Mouse (Mus musculus) kidney, adult 18-20 months (tissue): ENCODE results near the gene Nme2.
A peak's percentile ranks its signal among the peaks of the same experiment; 100 is the strongest.
"Not testable (repeated sequence)": the region's sequence is repeated elsewhere in the genome, so short reads cannot be mapped to it uniquely, and the experiment has no call there.

Experiments used
- DNase-seq: peaks from one replicate; pipeline ENCODE4 v3.0.0; 2021

Nme2 gene

DNA sequence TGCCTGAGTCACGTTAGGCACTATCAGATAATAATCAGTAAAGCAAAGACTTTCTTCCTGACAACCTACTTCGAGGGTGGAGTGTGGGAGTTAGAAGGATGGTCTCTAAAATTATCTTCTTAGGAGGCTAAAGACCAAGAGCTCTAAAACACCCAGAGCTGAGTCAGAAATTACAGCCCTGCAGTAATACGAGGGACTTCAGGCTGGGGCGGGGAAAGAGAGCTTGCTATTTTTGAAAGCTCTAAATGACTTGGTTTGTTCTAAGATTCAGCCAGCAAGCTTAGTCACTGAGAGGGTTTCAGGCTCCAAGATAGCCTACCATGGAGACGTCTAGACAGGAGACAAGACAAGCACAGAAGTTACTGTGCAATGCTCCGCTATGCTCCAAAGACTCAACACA is 9.3 kb upstream of the Nme2 start:
- DNase-seq, result no peak

DNA sequence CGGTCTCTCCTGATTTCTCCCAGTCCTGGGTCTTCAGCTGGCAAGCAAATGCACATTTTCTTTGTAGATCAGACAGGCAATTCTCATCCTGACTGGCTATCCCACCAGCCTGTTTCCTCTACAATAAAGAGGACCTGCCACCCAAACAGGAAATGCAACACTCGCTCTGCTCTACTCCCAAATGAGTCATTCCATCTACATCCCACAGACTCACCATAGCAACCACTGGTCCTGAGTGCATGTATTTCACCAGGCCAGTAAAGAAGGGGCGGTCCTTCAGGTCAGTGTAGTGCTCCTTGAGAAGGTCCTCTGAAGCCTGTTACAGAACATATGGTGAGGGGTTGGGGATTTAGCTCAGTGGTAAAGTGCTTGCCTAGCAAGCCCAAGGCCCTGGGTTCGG is 7.0 kb upstream of the Nme2 start:
- DNase-seq, result no peak

DNA sequence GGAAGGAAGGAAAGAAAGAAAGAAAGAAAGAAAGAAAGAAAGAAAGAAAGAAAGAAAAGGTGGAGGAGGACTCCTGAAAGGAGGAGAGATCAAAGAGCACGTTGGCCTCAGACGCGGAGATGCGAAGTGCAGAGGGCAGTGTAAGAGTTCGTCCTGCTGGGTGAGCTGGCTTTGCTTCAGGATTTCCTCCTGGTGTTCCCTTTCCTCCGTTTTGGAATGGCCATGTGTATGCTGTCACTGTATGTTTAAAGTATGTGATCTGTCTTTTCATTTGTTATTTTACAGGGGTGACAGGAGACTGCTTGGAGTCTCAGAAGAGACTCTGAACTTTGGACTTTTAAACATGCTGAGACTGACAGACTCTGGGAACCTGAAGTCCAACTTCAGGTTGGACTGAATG is 5.4 kb upstream of the Nme2 start:
- DNase-seq, result peak; percentile 39

DNA sequence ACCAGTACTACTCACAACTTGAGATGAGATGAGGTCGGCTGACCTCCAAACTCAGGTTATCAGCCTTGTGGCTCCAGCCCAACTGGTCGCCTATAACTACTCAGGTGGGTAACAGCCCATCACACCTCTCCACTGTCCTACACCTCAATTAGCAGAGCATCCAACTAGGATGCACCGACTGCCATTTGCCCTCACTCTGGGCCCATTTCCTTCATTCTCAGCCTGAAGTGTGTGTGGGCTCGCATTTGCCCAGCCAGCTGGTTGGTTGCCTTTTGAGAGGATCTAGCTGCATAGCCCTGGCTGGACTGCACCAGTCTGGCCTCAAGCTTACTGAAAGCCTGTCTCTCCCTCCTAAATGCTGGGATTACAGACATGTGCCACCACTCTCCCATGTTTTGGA is 1.7 kb upstream of the Nme2 start:
- no peak for DNase-seq

DNA sequence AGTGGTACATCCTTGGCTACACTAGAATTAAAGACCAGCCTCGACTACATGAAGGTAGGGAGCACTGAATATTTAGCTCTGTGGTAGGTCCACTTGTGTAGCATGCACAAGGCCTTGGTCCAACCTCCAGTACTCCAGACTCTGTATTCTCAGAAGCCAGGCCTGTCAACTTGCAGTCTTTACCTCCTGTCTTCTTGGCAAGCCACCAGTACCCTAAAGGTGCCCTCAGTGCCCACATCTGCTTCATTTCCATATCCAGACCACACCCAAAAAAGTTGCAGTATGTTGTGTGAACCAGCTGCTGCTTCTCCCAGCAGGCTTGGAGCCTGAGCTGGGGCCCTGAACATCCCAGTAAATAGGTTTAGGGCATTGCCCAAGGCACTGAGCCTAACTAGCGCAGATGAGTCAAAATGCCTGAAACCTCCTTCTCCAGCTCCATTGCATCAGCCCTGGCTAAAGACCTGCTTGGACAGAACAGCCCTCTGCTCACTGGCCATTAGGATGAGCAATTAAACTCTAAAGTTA is 1.0 kb upstream of the Nme2 start:
- no peak for DNase-seq

DNA sequence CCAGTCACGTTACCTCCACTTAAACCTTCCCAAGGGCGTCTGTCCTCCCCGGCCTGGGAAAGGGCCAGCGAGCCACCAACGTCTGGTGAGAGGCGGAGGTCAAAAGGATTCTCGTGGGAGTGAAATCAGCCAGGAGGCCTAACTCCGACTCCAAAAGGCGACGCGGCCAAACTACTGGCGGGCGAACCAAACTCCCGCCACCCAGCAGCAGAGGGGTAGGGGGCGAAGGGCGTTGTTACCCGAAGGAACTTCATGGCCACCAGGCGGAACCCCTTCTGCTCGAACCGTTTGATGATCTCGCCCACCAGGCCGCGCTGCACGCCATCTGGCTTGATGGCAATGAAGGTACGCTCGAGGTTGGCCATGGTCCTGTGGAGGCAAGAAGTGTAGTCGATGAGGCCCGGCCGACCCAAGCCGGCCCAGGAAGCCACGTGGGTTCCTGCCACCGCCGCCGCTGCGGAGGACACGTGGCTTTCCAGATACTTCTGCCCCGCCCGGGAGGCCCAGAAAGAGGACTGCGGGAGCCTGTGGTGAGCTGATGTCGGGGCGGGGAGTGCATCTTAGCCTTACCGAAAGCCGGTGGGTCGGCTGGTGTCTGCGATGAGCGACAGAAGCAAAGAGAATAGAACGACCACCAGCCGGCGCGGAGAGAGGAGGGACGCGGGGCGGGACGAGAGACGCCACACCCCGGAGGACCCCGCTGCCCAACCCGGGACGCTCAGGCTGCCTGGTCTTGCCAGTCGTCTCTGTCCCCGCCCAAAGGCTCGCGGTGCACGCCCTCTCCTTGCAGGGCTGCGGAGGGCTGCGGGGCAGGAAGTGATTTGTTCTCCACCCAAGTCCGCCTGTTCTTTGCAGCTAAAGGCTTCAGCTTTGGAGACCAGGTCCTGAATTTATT is 556 bp downstream of the Nme2 start:
- DNase-seq, result peak; percentile 94

DNA sequence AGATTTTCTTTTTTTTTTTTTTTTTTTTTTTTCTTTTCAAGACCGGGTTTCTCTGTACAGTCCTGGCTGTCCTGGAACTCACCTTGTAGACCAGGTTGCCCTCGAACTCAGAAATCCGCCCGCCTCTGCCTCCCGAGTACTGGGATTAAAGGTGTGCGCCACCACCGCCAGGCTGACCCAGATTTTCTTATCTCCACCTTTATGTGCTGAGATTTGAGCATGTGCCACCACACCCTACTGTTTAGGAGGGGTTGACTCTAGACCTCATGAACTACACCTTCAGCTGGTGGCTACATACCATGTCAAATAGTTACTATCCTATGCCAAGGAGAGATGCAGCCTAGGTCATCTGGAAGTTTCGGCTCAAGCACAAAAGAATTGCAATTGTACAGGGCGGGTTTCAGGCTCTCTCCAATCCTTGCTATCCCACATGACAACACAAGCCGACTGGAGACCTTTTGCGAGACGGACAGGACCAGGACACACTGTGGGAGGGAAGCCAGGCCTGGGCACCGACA is 1.3 kb downstream of the Nme2 start:
- DNase-seq, result no peak

DNA sequence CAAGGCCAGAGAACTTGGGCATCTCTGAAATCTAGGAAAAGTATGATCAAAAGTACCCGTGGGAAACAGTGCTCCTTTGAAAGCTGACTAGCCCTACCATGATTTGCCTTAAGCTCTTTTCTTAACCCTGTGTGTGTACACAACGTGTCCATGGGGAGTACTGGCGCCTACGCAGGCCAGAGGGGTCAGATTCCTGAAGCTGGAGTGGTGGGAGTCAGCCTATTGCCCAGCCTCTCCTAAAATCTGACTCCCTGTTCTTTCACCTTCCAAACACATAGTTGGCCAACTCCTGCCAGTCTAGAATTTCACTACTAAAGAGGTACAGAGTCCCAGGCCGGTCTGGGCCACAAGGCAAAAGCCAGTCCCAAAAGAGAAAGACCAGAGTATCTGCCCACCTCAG is 3.7 kb downstream of the Nme2 start:
- DNase-seq, result no peak

DNA sequence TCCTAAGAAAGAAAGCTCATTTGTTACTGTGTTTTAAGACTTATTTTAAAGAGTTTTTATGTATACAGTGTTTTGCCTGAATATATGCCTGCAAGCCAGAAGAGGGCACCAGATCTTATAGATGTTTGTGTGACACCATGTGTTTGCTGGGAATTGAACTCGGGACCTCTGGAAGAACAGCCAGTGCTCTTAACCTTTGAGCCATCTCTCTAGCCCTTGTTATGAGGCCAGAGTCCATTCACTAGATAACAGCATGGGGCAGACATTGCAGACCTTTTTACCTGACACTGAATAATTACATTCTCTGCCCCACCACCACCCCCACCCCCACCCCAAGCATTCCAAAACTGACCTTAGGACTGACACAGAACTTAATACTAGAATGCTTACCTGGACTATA is 6.0 kb downstream of the Nme2 start:
- DNase-seq, result no peak

DNA sequence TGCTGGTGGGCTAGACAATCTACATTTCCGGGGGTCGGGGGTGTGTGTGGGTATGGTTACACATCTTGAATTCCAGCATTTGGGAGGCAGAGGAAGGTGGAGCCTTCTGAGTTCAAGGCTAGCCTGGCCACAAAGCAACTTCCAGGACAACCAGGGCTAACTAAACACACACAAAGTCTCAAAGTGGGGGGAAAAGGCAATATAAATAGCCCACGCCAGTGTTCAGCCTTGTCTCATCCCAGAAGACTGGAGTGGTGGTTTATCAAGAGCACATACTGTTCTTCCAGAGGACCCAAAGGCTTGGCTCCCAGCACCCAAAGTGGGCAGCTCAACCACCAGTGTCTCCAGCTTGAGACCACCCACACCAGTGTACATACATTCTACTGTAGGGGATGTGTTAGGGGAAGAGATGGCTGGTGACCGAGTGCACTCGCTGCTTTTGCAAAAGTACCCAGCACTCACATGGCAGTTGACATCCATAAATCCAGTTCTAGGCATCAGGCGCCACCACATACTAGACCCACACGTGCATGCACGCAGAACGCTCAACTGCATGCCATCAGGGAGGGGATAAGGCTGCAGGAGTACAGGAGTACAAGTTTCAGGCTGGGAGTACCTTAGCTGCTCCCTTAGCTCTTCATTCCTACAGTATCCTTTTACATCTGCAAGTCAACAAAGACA is 7.0 kb downstream of the Nme2 start:
- DNase-seq, result no peak

DNA sequence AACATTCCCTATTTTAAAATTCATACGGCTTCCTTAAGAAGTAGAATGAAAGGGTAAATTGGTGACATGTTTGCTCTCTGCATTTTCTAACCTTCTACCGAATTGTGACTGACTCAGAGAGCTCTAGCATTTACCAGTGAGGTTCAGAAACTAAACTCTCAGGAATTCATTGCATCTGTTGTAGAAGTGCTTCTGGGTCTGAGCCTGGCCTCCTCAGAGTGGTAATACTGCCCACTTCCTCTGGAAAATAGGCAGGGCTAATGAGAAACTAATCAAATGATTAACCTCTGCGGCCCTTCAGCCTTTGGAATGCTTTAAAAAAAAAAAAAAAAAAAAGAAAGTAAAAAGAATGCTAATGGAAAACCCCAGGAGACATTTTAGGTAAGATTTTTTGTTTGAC is 11.1 kb downstream of the Nme2 start:
- DNase-seq, result no peak

DNA sequence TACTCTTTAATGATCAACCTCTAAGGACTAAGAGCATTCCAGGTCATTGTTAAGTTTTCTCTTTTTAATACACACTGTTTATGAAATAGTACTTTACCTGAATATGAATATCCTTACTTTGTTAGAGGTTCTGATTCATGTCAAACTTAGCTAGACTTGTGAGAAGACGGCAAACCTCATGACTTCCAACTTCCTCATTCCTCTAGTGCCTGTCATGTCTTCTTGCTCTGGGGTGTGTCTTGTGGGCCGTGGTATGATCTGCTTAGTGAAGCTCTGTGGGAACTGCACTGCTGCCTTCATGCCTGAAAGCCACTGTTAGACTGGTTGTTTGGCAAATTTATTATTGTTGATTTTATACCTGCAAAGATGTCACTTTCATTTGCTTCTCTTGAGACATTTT is 15.2 kb downstream of the Nme2 start:
- DNase-seq, result no peak

DNA sequence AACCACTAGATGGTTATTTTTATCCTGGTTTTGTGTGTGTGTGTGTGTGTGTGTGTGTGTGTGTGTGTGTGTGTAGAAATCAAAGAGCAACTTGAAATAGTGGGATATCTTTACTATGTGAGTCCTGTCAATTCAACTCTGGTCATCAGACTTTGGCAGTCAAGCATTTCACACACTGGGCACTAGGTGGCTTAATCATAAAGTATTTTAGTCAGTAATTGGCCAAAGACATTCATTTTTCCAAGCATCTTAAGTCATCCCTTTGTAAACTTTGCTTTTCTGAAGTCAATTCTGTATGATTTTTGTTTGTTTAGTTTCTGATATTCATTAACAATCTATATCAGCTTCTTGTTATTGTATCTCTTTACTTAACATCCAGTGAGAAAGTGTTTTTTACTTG is 27.0 kb downstream of the Nme2 start:
- no peak for DNase-seq

DNA sequence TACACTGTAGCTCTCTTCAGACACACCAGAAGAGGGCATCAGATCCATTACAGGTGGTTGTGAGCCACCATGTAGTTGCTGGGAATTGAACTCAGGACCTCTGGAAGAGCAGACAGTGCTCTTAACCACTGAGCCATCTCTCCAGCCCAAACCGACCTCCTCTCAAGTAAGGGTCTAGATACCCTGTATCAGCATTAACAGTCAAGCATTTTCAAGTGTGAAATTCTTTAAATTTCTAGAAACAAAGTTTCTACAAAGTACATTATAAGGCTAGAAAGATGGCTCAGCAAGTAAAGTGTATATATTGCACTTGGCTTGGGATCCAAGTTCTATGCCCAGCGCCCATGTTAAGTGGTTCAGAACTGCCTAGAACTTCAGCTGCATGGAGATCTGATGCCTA is 41.0 kb downstream of the Nme2 start:
- not testable (repeated sequence) for DNase-seq

DNA sequence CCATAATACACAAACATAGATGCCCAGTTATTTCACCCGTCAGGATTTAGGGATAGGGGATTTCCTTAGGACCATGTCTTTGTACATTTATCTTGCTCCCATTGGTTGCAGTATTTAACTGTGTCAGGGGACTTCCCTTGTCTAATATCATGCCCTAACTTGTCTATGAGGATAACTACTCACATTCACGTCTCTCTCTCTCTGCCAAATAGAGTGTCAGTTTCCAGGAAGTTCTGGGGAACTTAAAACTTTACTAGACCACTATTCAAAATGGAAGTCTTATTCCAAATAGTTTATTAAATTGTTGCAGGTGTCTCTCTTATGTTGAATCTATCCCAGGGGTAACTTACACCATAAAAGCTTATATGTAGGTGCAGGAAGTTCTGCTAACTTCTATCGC is 44.5 kb downstream of the Nme2 start:
- no peak for DNase-seq

DNA sequence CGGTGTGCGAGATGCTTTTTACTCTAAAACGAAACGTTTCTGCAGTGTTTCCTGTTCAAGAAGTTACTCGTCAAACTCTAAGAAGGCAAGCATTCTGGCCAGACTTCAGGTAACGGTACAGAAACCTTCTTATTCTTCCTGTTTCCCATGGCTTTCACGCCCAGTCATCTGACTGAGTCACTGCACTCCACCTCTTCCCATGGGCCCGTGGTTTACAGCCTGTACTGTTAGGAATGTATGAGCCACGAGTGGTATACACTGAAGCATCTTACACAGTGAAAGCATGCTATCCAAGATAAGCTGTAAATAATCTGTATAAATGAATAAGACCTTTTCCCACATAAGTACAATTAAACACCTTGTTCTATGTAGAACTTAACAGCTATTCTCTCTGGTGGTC is 47.2 kb downstream of the Nme2 start:
- no peak for DNase-seq

DNA sequence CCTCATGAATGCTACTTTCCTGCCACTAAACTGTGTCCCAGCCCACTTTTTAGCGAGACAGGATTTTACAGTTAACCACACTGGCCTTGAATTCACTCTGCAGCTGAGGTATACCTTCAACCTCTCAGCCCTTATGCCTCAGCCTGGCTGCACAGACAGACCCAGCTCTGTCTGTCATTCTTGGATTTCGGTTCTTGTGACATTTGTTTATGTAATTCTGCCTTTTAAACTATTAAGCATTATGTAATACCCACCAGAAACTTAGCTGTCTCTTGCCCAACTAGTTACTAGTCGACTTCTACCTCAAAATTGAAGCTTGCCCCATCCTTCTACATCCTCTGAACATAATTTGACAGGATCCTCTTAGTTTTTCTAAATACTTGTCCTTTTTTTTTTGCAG is 48.2 kb downstream of the Nme2 start:
- DNase-seq, result no peak

DNA sequence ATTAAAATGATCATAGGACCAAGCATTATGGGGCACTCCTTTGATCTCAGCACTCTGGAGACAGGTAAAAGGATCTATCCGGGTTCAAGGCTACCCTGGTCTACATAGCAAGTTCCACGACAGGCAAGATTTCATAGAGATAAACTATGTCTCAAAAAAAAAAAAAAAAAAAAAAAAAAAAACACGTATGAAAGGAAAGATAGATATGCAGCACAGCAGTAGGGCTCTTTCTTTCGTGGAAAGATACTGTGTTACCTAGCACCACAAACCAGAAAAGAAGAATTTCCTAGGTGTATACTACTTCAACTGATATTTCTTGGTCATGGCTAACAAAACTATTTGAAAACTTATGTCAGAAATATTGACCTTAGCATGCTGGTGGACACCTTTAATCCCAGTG is 49.2 kb downstream of the Nme2 start:
- DNase-seq, result no peak
